Mouse (Mus musculus): ENCODE results near the gene Vmo1.
"Not testable (repeated sequence)": the region's sequence is repeated elsewhere in the genome, so short reads cannot be mapped to it uniquely, and the experiment has no call there.

The Vmo1 gene

DNA sequence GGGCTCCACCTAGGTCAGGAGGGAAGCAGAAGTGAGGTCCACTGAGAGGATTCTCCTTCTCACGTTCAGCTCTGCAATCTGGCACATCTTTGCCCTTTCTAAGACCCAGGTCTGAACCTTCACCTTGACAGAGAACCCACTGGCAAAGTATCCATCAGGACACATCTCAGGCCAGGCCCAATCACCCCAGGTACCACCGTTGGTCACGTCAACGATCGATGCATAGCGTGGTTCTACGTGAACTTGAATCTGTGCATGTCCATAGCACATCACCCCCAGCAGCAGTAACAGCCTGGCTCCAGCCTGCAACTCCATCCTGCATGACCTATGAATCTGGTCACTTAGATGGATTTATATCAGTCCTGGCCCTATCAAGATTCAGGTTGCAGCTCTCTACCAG is at the start of gene Vmo1:
TSS of gene Vmo1 (minus strand) at position 329 of the 400 bp plus-strand sequence.
- no peak for DNase-seq

- DNase-seq, result peak; percentile 40 to 47
Observed at GRCm38 (mm10) chr11:70563470-70564275, 49.3 kb upstream of the Vmo1 start.

DNA sequence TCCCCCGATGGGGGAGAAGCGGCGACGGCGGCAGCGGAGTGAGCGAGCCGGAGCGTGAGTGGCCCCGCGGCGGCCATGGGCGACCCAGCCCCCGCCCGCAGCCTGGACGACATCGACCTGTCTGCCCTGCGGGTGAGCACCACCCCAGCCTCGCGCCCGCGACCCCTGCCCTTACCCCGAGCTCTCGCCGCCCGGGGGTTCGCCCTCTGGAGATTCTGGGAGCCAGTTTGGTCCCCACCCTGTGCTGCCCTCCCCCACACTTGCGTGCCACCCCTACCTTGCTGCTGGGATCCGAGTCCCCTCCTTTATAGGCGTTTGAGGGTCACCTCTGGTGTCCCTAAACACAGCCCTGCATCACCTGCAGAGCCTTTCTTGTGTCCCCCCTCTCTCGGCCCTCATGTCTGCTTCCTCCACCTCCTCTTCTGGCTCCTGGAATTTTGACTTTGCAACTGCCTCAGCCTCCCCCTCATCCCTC is 48.6 kb upstream of the Vmo1 start:
- no peak for DNase-seq

- DNase-seq, result peak; percentile 91 to 95
Observed at GRCm38 (mm10) chr11:70562287-70562994, 48.0 kb upstream of the Vmo1 start, which contains the start of gene Mink1. TSS of gene Mink1 (plus strand) at chr11:70562881.

DNA sequence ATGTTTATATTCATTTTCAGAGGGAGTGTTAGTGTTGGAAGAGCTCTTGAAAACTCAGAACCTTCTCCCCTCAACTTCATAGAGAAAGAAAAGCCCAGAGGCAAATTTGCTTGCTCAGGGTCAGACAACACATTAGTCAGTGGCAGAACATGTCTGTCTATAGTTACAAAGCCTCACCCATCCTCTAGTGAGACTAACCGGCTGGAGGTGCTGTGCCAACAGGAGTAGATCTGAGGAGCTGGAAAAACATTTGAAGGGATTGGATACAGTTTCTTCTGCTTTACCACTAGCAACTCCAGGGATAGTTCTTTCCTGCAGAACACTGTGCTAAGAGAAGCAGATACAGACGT is 47.5 kb upstream of the Vmo1 start:
- no peak for DNase-seq

DNA sequence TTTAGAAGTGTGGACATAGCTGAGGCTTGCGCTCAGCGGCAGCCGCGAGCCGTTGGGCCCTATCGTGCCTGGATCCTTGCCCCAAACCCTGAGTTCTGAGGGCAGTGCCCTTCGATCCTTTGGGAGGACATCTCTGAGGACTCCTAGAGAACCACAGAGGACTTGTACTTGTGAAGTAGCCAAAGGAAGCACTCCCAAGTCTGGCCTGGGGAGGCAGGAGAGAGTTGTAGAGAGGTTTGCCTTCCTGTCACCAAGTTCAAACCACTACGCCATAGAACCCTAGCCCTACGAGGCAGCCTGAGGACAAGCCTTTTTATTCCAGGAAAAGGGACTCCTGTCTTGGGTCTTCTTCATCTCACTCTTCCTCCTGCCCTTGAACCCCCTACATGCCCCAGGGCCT is 43.1 kb upstream of the Vmo1 start:
- DNase-seq, result no peak

GRCm38 (mm10) chr11:70553940-70554339 is 39.5 kb upstream of the Vmo1 start:
- DNase-seq, result no peak

GRCm38 (mm10) chr11:70551526-70551925 is 37.1 kb upstream of the Vmo1 start:
- no peak for DNase-seq

GRCm38 (mm10) chr11:70544496-70544895 is 30.1 kb upstream of the Vmo1 start:
- DNase-seq, result no peak

DNA sequence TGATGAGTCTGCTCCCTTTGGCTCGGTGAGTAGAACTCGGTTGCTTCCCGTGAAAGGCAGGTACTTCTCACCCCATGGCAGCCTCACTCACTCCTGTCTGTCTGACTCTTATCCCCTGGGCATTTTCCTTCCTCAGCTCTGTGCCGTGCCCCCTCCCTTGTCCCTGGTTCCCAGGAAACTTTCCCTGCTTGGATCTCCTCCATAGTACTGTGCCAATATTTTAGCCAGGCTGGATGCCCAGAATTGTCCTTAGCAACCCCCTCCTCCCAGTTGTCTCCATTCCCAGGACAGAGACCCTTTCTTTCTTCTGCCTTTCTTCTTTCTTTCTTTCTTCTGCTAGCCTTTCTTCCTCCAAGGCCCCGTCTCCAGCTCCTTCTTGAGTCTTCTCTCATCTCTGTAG is 27.0 kb upstream of the Vmo1 start:
- DNase-seq, result no peak

- DNase-seq, result no peak
Observed at GRCm38 (mm10) chr11:70540928-70541327, 26.5 kb upstream of the Vmo1 start.

DNA sequence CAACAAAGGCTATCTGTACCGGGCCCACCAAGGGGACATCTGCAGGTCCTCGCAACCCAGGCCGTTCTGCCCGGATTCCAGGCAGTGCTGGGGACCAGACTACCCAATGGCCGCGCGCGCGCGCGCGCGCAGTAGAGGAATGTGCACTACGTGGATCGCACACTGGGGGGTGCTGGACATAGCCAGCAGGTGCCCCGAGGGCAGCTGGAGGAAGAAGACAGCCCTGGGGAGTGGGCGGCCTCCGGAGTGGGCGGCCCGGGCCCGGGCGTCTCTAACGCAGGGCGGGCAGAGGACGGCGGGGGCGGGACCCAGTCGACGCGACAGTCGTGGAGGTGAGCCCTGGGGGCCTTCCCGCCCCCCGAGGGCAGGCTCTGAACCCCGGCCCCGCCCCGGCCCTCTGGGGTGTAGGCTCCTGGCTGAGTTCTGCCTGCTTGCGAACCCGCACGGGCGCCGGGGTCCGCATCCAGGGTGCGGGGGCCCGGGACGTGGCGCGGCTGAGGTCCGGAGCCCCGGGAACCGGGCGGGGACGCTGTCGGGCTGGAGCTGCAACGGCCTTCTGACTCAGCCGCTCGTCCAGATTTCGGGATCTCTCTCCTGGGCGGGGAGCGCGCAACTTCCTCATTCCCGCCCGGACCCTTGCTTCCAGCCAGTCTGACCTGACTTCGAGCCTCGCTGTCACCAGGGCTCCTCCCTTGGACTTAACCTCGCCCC is 25.6 kb upstream of the Vmo1 start, which contains the start of gene Pld2:
TSS of gene Pld2 (plus strand) at position 188 of the 711 bp plus-strand sequence.
- peak; percentile 68 to 78 for DNase-seq

- no peak for DNase-seq
Observed at GRCm38 (mm10) chr11:70539423-70539822, 25.0 kb upstream of the Vmo1 start.

DNA sequence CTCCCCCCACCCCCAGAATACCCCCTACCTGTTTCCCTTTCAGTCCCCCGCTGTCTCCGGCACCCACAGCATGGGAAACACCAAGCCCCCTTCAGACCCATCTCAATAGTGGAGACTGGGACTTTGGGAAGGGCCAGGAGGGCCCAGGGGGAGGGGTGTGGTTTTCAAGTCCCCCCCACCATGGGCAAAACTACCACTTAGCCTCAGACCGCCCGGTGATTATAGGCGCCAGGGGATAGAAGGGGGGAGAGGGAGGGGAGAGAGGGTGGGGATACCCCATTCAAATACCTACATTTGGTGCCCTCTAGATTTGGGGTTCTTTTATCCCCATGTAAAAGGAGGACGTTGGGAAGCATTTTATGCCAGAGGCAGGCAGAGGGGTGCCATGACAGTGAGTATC is 18.4 kb upstream of the Vmo1 start, which contains the start of gene Gm40193:
TSS of gene Gm40193 (minus strand) at position 101 of the 400 bp plus-strand sequence.
- no peak for DNase-seq

GRCm38 (mm10) chr11:70531065-70531464 is 16.6 kb upstream of the Vmo1 start:
- not testable (repeated sequence) for DNase-seq

GRCm38 (mm10) chr11:70528610-70529009 is 14.2 kb upstream of the Vmo1 start:
- DNase-seq, result no peak

- DNase-seq, result no peak
Observed at GRCm38 (mm10) chr11:70526211-70526610, 11.8 kb upstream of the Vmo1 start.

GRCm38 (mm10) chr11:70525726-70526125 is 11.3 kb upstream of the Vmo1 start:
- no peak for DNase-seq

DNA sequence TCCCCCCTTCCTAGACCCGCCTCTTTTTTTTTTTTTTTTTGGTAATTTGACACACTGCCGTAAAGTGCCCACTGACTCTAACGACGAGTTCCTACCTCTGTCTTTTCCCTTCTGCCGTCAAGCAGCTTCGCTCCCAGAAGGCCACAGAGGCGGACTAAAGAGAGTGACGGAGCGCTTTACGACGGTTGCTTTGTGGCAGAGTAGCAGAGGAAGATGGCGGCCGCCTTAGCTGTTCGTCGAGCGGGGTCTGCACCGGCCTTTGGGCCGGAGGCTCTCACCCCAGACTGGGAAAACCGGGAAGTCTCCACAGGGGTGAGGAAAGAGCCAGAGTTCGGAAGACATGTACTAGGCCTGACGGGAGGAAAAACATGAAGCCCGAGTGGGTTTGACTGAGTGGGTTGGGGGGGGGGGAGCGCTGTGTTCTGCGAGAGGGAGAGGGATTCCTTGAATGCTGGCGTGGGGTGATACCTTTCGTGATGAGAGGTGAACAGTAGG is 10.8 kb upstream of the Vmo1 start, which contains the start of gene Psmb6:
TSS of gene Psmb6 (plus strand) at position 184 of the 495 bp plus-strand sequence.
- peak; percentile 90 to 92 for DNase-seq

DNA sequence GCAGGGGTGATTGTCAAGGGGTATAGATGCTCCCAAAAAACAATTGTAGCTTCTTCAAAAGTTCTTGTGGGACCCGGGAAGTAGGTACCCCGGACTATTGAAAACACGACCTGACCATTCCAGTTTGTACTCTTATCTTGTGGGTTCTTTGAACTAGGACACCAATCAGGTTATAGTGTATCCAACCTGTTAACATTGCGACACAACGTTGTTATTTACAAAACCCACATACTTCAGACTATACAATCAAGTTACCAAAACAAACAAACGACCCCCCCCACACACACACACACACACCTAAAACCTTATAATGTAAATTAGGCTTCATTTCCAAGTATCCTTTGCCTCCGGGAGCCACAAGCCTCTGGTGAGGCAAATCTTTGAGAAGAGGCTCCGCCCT is 10.4 kb upstream of the Vmo1 start:
- DNase-seq, result no peak

DNA sequence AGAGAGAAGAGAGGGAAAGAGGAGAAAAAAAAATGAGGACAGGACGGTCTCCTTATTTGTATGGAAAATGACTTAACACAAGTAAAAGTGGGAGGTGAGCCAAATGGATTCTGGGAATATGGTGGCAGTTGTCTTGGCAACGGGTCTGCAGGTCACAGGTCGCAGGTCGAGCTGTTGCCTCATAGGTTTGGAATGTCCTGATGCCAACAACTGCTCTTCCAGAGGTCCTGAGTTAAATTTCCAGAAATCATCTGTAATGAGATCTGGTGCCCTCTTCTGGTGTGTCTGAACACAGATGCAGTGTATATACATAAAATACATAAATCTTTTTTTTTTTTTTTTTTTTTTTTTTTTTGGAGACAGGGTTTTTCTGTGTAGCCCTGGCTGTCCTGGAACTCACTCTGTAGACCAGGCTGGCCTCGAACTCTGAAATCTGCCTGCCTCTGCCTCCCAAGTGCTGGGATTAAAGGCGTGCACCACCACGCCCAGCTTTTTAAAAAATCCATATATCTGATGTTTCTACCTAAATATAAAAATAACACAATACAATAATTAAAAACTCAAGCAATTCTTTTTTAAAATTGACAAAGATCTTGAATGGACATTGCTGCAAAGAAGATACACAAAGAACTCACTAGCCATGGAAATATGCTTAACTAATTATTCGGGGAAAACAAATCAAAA is 9.0 kb upstream of the Vmo1 start:
- DNase-seq, result not testable (repeated sequence)

- DNase-seq, result peak; percentile 52 to 59
Observed at GRCm38 (mm10) chr11:70520178-70520769, 5.9 kb upstream of the Vmo1 start.

Data from cerebellum, postnatal 14 days (tissue).